Mouse (Mus musculus) WW6 (cell line): ENCODE measurements around the gene Mettl15.

Experiments used
- DNase-seq: peaks from one replicate; pipeline ENCODE4 v3.0.0-alpha.2; 2013; ENCODE audit warnings: low read depth, low spot score

Mettl15 gene

GRCm38 (mm10) chr2:109158509-109158908 lies 122.0 kb downstream of the Mettl15 start:
- DNase-seq: no peak

- no peak for DNase-seq
Measured at GRCm38 (mm10) chr2:109156131-109156530, 124.4 kb downstream of the Mettl15 start.

DNA sequence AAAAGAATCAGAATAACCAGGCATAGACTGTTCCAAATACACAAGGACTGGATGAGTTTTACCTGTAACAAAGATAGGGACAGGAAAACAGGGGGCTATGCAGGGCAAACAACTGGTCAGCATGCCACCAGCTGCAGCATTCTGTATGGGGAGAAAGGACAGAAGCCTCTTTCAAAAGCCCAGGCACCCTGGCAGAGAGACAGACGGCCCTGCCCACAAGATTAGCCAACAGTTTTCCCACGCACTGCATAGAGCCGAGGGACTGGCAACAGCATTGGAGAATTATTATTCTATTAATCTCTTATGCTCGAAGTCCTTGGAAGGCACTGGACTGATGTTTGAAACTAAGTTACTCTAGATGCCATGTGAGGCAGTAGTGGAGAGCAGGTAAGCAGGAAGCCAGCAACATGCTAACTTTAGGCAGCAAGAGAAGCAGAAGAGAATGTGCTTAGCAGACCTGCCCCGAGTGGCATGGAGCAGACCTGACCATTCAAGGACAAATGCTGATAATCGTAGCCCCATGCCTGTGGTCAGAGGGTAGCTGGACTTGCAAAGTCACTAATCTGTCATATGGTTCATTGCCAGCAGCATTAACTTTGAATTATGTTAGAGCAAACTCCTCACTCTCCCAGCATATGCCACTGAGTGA lies 127.0 kb downstream of the Mettl15 start:
- no peak for DNase-seq

DNA sequence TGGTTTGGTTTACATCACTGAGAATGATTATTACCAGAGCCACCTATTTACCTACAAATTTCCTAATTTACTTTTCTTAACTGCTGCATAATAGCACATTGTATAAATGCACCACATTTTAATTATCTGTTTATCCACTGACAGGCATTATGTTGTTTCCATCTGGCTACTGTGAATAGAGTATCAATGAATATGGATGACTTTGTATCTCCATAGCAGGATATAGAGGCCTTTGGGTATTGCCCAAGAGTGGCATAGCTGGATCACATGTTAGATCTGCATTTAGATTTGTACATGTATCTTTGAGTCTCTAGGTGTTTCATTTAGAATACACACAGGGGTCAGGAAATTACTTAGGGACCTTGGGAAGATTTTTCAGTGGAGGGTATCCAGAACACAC lies 133.3 kb downstream of the Mettl15 start:
- DNase-seq: no peak

- DNase-seq: no peak
Measured at GRCm38 (mm10) chr2:109144410-109144809, 136.1 kb downstream of the Mettl15 start.

DNA sequence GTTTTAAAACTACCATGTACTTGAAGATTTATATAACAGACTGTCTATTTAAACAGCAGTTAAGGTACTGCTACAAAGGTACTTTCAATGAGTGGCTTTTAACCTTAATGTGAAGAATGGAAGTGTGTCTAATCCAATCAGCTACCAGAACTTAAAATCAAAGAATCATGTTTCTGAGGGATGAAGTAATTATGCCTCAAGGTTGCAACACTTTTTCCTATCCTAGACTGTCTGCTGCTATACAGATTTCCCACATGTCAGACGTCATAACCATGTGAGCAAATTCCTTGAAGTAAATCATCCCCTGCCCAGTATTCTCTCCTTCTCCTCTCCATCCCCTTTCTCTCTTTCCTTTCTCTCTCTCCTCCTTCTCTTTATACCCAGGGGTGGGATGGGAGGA lies 140.2 kb downstream of the Mettl15 start:
- no peak for DNase-seq

GRCm38 (mm10) chr2:109137276-109137675 lies 143.3 kb downstream of the Mettl15 start:
- no peak for DNase-seq

- DNase-seq: no peak
Measured at GRCm38 (mm10) chr2:109130718-109131117, 149.8 kb downstream of the Mettl15 start.

- no peak for DNase-seq
Measured at GRCm38 (mm10) chr2:109129921-109130320, 150.6 kb downstream of the Mettl15 start.

DNA sequence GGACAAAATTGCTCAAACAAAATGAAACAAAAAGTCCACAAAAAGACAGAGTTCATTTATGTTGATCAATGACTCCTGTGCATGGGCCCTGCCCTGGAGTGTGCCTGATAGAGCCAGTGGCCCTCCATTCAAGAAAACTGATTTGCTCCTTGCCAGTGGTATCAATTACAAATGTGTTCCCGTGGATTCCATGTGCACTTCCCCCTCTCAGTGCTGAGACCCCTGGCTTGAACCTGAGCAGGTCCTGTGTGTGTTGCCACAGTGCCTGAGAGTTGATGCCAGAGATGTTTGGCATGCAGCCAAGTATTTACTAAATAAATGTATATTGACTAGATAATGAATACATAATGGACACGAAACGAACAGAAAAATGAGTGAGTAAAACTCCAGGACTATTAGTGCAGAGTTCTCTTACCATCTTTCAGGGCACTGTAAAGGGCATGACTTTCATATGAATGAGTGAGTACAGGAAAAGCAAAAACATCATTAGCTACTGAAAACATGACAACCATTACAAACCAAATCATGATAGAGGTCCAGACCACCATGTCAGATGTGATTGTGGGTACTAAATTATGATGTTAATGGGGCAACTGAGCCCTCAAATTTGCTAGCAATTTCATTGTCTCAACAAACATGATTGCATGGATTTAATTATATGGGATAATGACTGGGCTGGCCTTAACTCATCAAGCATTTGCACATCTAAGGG lies 174.6 kb downstream of the Mettl15 start:
- DNase-seq: no peak

GRCm38 (mm10) chr2:109049686-109050085 lies 230.9 kb downstream of the Mettl15 start:
- DNase-seq: no peak
